Mouse (Mus musculus) liver, embryonic 14.5 days (tissue): ENCODE data around the gene Zfp324.

ENCODE experiments used
- CTCF ChIP-seq: IDR thresholded peaks from 2 replicates; pipeline ENCODE4 v1.5.1; 2016; ENCODE audit warnings: antibody characterized with exemption, low read depth, control low read depth
- EP300 ChIP-seq: IDR thresholded peaks from 2 replicates; pipeline ENCODE4 v1.6.1; 2016; ENCODE audit warnings: antibody characterized with exemption, low read depth

GRCm38 (mm10) chr7:12949032-12949871, 16.4 kb upstream of the Zfp324 start:
- TF ChIP-seq CTCF: peak; percentile 36; the same call in 1 of the 2 replicates
- no peak for TF ChIP-seq EP300
